Mouse (Mus musculus) liver, embryonic 12.5 days (tissue): ENCODE data around the gene Opn4. TPM values are rescaled to one million over a fixed set of nuclear protein-coding genes. Genes with fewer than 3 reads are reported as not detected.

ENCODE experiments used
- ATAC-seq: fragments of 200-750 bp; cut with Nextera tagmentation; 2 replicates; pipeline ENCODE4 v1.8.0; 2017; ENCODE audit warnings: moderate number of reproducible peaks, mild to moderate bottlenecking, moderate library complexity
- H3K27ac ChIP-seq: fragments of 300-500 bp; sonication (generic); 2 replicates; pipeline ENCODE4 v1.5.1; 2016; ENCODE audit warnings: mild to moderate bottlenecking
- H3K27me3 ChIP-seq: fragments of 300-500 bp; sonication (generic); replicated peaks from 2 replicates; pipeline ENCODE4 v1.6.1; 2016; ENCODE audit warnings: mild to moderate bottlenecking, moderate library complexity
- H3K36me3 ChIP-seq: fragments of 300-500 bp; sonication (generic); 2 replicates; pipeline ENCODE4 v1.6.1; 2016; ENCODE audit warnings: mild to moderate bottlenecking, moderate library complexity
- H3K4me1 ChIP-seq: fragments of 300-500 bp; sonication (generic); 2 replicates; pipeline ENCODE4 v1.6.1; 2016
- H3K4me2 ChIP-seq: fragments of 300-500 bp; sonication (generic); 2 replicates; pipeline ENCODE4 v1.6.1; 2016; ENCODE audit warnings: mild to moderate bottlenecking, moderate library complexity
- H3K4me3 ChIP-seq: fragments of 300-500 bp; sonication (generic); 2 replicates; pipeline ENCODE4 v1.5.1; 2016; ENCODE audit warnings: mild to moderate bottlenecking, moderate library complexity
- H3K9ac ChIP-seq: fragments of 300-500 bp; sonication (generic); 2 replicates; pipeline ENCODE4 v1.6.1; 2016; ENCODE audit warnings: mild to moderate bottlenecking, moderate library complexity
- H3K9me3 ChIP-seq: fragments of 300-500 bp; sonication (generic); replicated peaks from 2 replicates; pipeline ENCODE4 v1.6.1; 2016; ENCODE audit warnings: mild to moderate bottlenecking, moderate library complexity
- WGBS: fragments of 180-500 bp; shearing (Covaris S2); methylation state at CpG from one replicate; pipeline ENCODE4 v1.1.7; 2016; ENCODE audit not compliant: insufficient replicate concordance; 5-methylcytosine and 5-hydroxymethylcytosine counted together
- polyA plus RNA-seq: library from polyadenylated mRNA; unstranded; fragments of >200 nt; fragmentation: Nextera tagmentation; extraction: Ambion mirVana; gene quantifications from 2 replicates; pipeline ENCODE4 v1.2.1, GENCODE M21; 2016

The Opn4 gene
- not detected in 2 replicates for polyA plus RNA-seq

DNA sequence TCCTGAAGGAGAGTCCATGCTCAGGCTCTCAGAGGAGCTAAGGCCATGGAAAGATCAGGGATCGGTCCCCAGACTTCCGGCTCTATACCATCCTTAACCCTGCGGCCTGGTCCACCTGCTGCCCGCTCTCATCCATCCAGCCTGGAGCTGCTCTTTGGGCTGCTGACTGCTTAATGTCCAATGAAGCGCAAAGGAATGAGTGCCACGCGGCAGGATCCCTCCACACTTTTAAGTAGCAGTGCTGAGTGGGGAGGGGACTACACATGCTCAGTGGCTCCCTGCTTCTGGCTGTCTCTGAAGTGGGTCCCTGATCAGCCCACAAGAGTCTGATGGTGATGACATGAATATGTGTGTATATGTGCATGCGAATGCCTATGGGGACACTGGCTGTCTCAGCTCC is at the start of gene Opn4:
TSS of gene Opn4 (minus strand) at position 202 of the 400 bp plus-strand sequence.
- Histone ChIP-seq H3K9me3 (no peaks in the 10 kb centered on the region), H3K4me1 (no peaks in the 10 kb centered on the region), H3K9ac (no peak within 1 kb of the TSS), H3K27ac (no peak within 1 kb of the TSS), H3K4me3 (no peak within 1 kb of the TSS), H3K27me3 (peaks cover 31% of the 10 kb centered on the region; the same call in 1 of the 2 replicates), H3K4me2 (no peak within 1 kb of the TSS), H3K36me3 (no peaks in the 10 kb centered on the region)
- ATAC-seq: no peak
- 80% methylated on average over 8 of the region's 8 CpGs for WGBS

DNA sequence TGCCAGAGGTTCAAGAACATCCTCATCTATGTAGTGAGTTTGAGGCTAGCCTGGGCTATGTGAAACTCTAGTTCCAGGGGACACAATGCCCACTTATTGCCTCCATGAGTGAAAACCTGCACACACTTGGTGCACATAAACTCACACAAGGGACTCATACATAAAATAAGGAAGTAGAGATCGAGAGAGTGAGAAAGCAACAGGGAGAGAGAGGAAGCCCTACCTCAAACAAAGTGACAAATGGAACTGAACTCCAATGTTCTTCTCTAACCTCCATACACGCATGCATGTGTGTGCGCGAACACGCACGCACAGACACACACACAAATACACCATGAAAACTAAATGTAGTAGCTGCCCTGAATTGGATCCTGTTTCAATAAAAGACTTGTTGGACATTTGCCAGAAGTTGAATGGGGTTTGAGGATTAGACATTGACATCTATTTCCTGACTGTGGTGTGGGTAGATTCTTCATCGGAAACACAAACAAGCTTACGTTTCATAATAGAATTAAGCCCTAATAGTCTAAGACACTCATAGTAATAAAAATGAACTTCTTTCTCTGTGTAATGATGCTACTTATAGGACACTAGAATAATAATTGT is 48.0 kb upstream of the Opn4 start:
- no peak overlapping the region for H3K4me2 ChIP-seq
- ATAC-seq: no peak
- no peaks in the 10 kb centered on the region for H3K27me3 ChIP-seq
- H3K9ac ChIP-seq: no peak overlapping the region
- 71% methylated on average over 8 of the region's 8 CpGs for WGBS
- H3K27ac ChIP-seq: no peak overlapping the region
- no peaks in the 10 kb centered on the region for H3K9me3 ChIP-seq
- H3K36me3 ChIP-seq: no peaks in the 10 kb centered on the region
- H3K4me1 ChIP-seq: peaks cover 18% of the 10 kb centered on the region
- no peak overlapping the region for H3K4me3 ChIP-seq

DNA sequence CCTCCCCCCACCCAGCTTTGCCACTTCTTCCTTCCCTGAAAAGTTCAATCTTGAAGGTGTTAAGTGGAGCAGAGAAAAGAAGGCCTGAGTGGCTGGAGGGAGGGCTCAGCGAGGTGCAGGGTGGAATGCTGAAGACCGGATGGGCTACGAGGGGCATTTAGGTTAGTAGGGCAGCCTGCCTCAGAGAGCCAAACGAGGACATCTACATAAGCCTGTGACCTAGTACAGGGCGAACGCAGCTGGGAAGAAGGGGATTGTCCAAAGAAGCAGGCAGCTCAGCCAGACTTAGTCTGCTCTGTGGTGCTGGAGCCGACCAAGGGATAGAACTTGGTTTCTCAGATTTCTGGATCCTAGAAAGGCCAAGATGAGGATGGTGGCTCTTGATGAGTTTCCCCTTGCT is 44.2 kb upstream of the Opn4 start:
- H3K9ac ChIP-seq: no peak overlapping the region
- H3K4me2 ChIP-seq: no peak overlapping the region
- WGBS: 75% methylated on average over 7 of the region's 7 CpGs
- peaks cover 20% of the 10 kb centered on the region for H3K4me1 ChIP-seq
- H3K27me3 ChIP-seq: no peaks in the 10 kb centered on the region
- no peak overlapping the region for H3K27ac ChIP-seq
- no peak overlapping the region for H3K4me3 ChIP-seq
- no peaks in the 10 kb centered on the region for H3K36me3 ChIP-seq
- no peak for ATAC-seq
- H3K9me3 ChIP-seq: no peaks in the 10 kb centered on the region

DNA sequence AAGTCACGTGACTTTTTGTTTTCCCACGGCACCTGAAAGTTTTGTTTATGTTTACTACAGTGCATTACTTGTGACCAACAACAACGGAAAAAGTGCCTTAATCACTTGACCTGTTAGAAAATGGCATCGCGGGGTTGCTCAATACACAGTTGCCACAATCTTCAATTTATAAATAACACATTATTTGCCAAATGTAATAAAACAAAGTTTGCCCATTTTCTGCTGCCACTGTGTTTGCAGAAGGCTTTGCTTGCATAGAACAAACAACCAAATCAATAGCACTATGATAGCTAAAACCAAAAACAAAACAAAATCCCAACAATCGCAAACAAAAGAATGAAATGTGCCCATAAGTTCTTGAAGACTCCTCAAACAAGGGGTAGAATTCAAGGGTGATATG is 35.8 kb upstream of the Opn4 start:
- 75% methylated on average over 6 of the region's 6 CpGs for WGBS
- Histone ChIP-seq H3K9ac (no peak overlapping the region), H3K27ac (no peak overlapping the region), H3K27me3 (no peaks in the 10 kb centered on the region), H3K4me3 (no peak overlapping the region), H3K4me2 (no peak overlapping the region), H3K36me3 (no peaks in the 10 kb centered on the region), H3K9me3 (no peaks in the 10 kb centered on the region), H3K4me1 (peaks cover 31% of the 10 kb centered on the region)
- no peak for ATAC-seq

DNA sequence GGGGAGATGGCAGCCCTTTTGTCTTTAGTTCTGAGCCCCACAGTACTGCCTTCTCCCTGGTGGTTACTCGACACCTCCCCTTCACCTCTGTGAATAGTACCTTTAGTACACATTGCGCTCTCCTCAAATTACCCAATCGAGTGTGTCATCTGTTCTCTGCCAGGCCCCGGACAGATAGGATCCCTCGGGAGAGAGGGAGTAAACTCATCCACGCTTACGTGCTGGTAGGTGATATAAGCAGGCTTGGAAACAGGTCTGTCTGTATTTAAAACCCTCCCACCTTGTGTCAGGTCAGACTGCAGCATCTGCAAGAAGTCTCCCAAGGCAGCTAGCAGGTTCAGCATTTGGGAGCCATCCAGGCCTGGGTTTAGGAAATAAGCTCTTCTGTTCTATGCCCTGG is 35.2 kb upstream of the Opn4 start:
- H3K4me2 ChIP-seq: no peak overlapping the region
- H3K27me3 ChIP-seq: no peaks in the 10 kb centered on the region
- H3K27ac ChIP-seq: no peak overlapping the region
- no peaks in the 10 kb centered on the region for H3K36me3 ChIP-seq
- no peak for ATAC-seq
- H3K4me3 ChIP-seq: no peak overlapping the region
- WGBS: 56% methylated on average over 7 of the region's 7 CpGs
- H3K9me3 ChIP-seq: no peaks in the 10 kb centered on the region
- no peak overlapping the region; the same call in 1 of the 2 replicates for H3K9ac ChIP-seq
- H3K4me1 ChIP-seq: peaks cover 31% of the 10 kb centered on the region

DNA sequence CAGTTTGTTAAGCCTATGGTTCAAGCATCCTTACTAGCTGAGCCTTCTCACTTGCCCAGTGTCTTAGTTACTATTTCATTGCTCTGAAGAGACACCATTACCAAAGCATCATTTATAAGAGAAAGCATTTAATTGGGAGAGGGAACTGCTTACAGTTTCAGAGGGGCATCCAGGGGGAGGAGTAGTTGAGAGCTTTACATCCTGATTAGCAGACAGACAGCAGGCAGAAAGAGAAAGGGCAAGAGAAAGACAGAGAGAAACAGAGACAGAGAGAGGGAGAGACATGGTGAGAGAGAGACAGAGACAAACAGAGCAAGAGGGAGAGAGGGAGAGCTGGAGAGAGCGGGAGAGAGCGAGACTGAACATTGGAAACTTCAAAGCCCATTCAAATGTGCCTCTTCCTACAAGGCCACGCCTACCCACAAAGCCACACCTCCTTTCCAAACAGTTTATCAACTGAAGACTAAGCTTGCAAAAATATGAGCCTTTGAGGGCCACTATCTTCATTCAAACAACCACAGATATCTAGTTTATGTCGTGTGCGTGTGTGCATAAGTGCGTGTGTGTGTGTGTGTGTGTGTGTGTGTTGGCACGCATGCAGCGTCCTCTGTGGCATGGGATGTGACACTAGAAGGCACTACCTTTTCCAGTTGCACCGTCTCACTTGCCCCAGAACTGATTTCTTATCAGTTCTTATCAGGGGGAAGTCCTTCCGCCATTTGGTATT is 32.9 kb upstream of the Opn4 start:
- Histone ChIP-seq H3K4me3 (peak overlapping the region; percentile 25; the same call in 1 of the 2 replicates), H3K27me3 (no peaks in the 10 kb centered on the region), H3K36me3 (no peaks in the 10 kb centered on the region), H3K9me3 (no peaks in the 10 kb centered on the region), H3K4me2 (peak overlapping the region; percentile 59), H3K4me1 (peaks cover 34% of the 10 kb centered on the region), H3K9ac (0 out of 2 replicates have a peak overlapping the region, but pooled peaks have one; percentile 40), H3K27ac (peak overlapping the region; percentile 59)
- ATAC-seq: peak; percentile 80
- 24% methylated on average over 10 of the region's 10 CpGs for WGBS

DNA sequence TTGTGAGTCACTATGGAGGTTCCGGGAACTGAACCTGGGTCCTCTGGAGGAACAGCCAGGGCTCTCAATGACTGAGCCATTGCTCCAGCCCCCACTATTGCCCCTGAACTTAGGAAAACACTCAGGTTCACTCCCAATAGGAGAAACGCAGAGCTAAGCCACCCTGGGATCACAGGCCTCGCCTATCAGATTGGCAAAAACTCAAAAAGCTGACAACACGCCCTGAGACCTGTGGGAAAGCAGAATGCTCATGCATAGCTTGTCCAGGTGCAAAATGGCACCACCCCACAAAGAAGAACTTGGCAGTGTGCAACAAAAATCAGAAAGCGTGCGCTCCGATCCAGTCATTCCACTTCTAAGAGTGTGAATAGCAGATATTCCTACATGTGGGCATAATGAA is 26.9 kb upstream of the Opn4 start:
- 81% methylated on average over 7 of the region's 7 CpGs for WGBS
- Histone ChIP-seq H3K27ac (no peak overlapping the region), H3K9ac (no peak overlapping the region), H3K9me3 (no peaks in the 10 kb centered on the region), H3K4me1 (peaks cover 47% of the 10 kb centered on the region), H3K4me2 (no peak overlapping the region), H3K4me3 (no peak overlapping the region), H3K27me3 (no peaks in the 10 kb centered on the region), H3K36me3 (no peaks in the 10 kb centered on the region)
- no peak for ATAC-seq

DNA sequence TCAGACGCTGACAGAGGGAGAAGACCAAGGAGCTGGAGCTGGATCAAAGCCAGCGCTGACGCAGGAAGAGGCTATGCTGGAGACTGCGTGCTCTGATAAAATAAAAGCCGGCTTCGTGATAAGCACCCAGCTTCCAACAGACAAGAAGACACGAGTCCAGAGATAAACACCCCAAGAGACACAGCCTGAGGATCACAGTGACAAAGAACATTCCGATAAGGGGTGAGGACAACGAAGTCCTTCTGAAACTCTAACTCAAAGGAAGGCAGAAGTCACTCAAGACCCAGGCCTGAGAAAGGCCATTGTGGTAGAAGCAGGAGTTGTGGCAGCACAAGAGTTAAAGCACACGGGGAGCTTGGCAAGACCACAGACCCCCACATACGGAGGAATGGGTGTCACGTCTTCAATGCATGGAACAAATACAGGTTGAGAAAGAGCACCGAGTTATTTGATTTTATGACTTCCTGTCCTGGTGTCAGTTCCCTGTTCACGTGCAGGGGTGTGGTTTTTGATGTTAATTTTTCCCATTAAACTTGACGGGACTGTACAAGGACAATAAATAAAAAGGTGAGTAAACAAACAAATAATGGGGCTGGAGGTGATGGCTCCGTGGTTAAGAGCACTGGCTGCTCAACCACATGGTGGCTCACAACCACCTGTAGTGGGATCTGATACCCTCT is 23.7 kb upstream of the Opn4 start:
- Histone ChIP-seq H3K4me2 (peak overlapping the region; percentile 61), H3K27me3 (no peaks in the 10 kb centered on the region), H3K9me3 (no peaks in the 10 kb centered on the region), H3K4me3 (peak overlapping the region; percentile 10), H3K36me3 (no peaks in the 10 kb centered on the region), H3K4me1 (peaks cover 64% of the 10 kb centered on the region), H3K9ac (peak overlapping the region; percentile 56), H3K27ac (peak overlapping the region; percentile 88)
- WGBS: 10% methylated on average over 16 of the region's 16 CpGs
- ATAC-seq: peak; percentile 89

DNA sequence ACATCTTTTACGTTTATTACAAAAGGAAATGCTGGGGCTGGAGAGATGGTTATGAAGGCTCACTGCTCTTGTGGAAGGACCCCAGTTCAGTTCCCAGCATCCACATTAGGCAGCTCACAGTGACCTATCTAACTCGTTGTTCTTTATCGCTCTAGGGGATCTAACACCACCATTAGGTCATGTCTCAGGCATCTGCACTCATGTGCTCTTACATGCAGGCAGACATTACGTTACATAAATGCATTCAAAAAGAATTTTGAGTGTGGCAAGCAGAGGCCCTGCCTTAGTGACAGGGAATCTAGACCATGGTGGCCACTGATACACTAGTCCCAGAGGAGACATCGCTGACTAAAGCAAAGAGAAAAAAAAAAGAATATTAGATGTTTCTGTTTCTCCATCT is 23.1 kb upstream of the Opn4 start:
- peak overlapping the region; percentile 56; the same call in 1 of the 2 replicates for H3K9ac ChIP-seq
- peaks cover 67% of the 10 kb centered on the region for H3K4me1 ChIP-seq
- ATAC-seq: peak; percentile 11
- peak overlapping the region; percentile 61 for H3K4me2 ChIP-seq
- peak overlapping the region; percentile 88 for H3K27ac ChIP-seq
- H3K4me3 ChIP-seq: peak overlapping the region; percentile 10; the same call in 1 of the 2 replicates
- H3K36me3 ChIP-seq: no peaks in the 10 kb centered on the region
- WGBS: 49% methylated on average over 5 of the region's 5 CpGs
- H3K9me3 ChIP-seq: no peaks in the 10 kb centered on the region
- H3K27me3 ChIP-seq: no peaks in the 10 kb centered on the region

DNA sequence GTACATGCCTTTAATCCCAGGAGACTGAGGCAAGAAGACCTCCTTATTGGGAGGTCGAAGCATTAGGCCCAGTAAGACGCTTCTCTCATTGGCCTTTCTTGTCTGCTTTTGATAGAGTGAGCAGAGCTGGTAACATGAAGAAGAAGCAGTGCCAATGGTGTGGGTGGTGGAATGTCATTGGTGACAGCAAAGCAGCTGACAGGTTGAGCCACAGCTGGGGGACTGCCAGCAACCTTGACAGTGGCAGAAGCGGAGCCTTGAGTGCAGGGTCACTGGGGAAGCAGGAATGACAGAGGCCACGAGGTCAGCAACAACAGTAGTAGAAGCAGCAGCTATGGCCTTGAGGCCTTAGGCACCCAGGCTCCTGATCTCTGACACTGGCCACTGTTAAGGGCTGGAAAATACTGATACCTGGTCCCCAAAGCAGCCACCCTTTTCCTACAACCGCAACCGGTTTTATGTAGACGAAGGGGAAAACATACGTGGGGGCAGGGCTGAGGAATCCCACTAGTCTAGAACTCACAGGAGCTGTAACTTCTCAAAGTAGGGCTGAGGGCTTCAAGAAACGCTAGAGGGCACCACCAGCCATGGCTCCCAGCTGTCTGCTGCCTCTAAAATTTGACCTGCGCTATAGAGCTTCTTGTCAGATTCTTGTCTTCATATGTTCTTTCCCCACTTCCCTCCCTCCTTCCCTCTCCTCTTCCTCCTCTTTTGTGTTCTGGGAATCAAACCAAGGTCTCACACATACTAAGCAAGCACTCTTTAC is 20.9 kb upstream of the Opn4 start:
- 24% methylated on average over 10 of the region's 10 CpGs for WGBS
- Histone ChIP-seq H3K27me3 (peaks cover 6% of the 10 kb centered on the region), H3K4me1 (peaks cover 65% of the 10 kb centered on the region), H3K27ac (peak overlapping the region; percentile 45), H3K4me2 (no peak overlapping the region), H3K9ac (no peak overlapping the region), H3K4me3 (no peak overlapping the region), H3K9me3 (no peaks in the 10 kb centered on the region), H3K36me3 (no peaks in the 10 kb centered on the region)
- ATAC-seq: peak; percentile 56; the same call in 1 of the 2 replicates

DNA sequence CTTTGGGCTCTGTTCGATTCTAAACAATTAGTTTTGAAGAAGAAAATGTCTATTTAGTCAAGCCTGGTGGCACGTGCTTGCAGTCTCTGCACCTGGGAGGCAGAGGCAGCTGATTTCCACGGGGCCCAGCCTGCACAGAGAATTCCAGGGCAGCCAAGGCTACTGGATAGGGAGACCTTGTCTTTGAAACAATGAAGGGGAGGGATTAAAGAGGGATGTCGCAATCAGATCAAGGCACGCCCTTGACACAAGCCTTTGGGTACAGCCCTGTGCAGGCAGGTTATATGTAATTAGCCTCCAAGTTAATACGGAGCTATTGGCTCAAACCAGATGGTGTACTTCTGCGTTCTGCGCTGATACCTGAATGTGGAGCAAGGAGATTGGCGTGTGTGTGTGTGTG is 18.9 kb upstream of the Opn4 start:
- no peak overlapping the region for H3K4me3 ChIP-seq
- H3K27ac ChIP-seq: no peak overlapping the region
- WGBS: 38% methylated on average over 9 of the region's 9 CpGs
- no peak overlapping the region for H3K9ac ChIP-seq
- peaks cover 19% of the 10 kb centered on the region for H3K27me3 ChIP-seq
- H3K9me3 ChIP-seq: no peaks in the 10 kb centered on the region
- peaks cover 62% of the 10 kb centered on the region for H3K4me1 ChIP-seq
- H3K4me2 ChIP-seq: peak overlapping the region; percentile 9; the same call in 1 of the 2 replicates
- H3K36me3 ChIP-seq: no peaks in the 10 kb centered on the region
- no peak for ATAC-seq
